Mouse (Mus musculus) left cerebral cortex, adult 2 months (tissue): ENCODE measurements around the gene Hist1h3a. TPM values are rescaled to one million over a fixed set of nuclear protein-coding genes. Genes with fewer than 3 reads are reported as not detected.

Experiments
- DNase-seq, 2 experiments: peaks; one replicate each; pipeline ENCODE4 v3.0.0; 2021 to 2022; ENCODE audit warnings: low spot score in 2 of 2, mixed read lengths in 1 of 2; ENCODE audit errors: extremely low spot score in 1 of 2
- H3K27ac ChIP-seq: fragments of 200-600 bp; 2 replicates; pipeline ENCODE4 v1.8.1; 2022
- H3K4me3 ChIP-seq: fragments of 200-600 bp; 2 replicates; pipeline ENCODE4 v1.8.1; 2022
- CTCF ChIP-seq: fragments of 200-600 bp; IDR thresholded peaks from 2 replicates; pipeline ENCODE4 v1.8.1; 2022; ENCODE audit warnings: antibody characterized with exemption, mild to moderate bottlenecking, moderate library complexity
- intact Hi-C: fragments of 180-260 bp; cut with DNase I; formaldehyde crosslinking; loops from one replicate; pipeline ENCODE4 v1.15.1; 2025
- total RNA-seq, 2 experiments: library from RNA; stranded (reverse); gene quantifications; 2 replicates each; pipeline ENCODE4 v1.2.3; 2021

The Hist1h3a gene
- total RNA-seq, 2 experiments from 2014 or later = 31.1 to 37.0 TPM

GRCm38 (mm10) chr13:23765172-23765513 lies 3.0 kb upstream of the Hist1h3a start:
- Histone ChIP-seq H3K4me3 (no peak overlapping the region), H3K27ac (no peak overlapping the region)
- no peak for TF ChIP-seq CTCF
- intact Hi-C loops = no loop called here
- DNase-seq = no peak

- Histone ChIP-seq H3K27ac (peak overlapping the region; percentile 90; the same call in 1 of the 2 replicates), H3K4me3 (peak overlapping the region; percentile 66; the same call in 1 of the 2 replicates)
- intact Hi-C loops = loop anchor here (5.0 kb wide), 3 partner anchors 182 to 1722 kb away; partner anchors contain the start of genes Abt1, Hist1h2ag, Hist1h2bj and Hist1h4d
- TF ChIP-seq CTCF = no peak
- no peak for DNase-seq
Measured at GRCm38 (mm10) chr13:23764324-23765171, 2.4 kb upstream of the Hist1h3a start.

- H3K27ac ChIP-seq = peak within 1 kb of the TSS; percentile 90
- peak; percentile 77 to 78 for DNase-seq
- intact Hi-C loops = loop anchor here (5.0 kb wide), 3 partner anchors 181 to 1721 kb away; partner anchors contain the start of genes Abt1, Hist1h2ag, Hist1h2bj and Hist1h4d
- TF ChIP-seq CTCF = no peak
- H3K4me3 ChIP-seq = peak within 1 kb of the TSS; percentile 66
Measured at GRCm38 (mm10) chr13:23763586-23764323, 1.6 kb upstream of the Hist1h3a start, which contains the start of gene Hist1h1a. TSS of gene Hist1h1a (plus strand) at chr13:23763666.

GRCm38 (mm10) chr13:23763242-23763585 lies 1.0 kb upstream of the Hist1h3a start:
- Histone ChIP-seq H3K27ac (peak overlapping the region; percentile 90), H3K4me3 (peak overlapping the region; percentile 66)
- no peak for DNase-seq
- no peak for TF ChIP-seq CTCF
- intact Hi-C loops = loop anchor here (5.0 kb wide), 3 partner anchors 181 to 1721 kb away; partner anchors contain the start of genes Abt1, Hist1h2ag, Hist1h2bj and Hist1h4d

- intact Hi-C loops = loop anchor here (1.0 to 5.0 kb wide), 4 partner anchors 140 to 1719 kb away; partner anchors contain the start of genes Abt1, Hist1h2ag, Hist1h2be and Hist1h2bj
- peak; percentile 98 to 99 for DNase-seq
- Histone ChIP-seq H3K27ac (peak within 1 kb of the TSS; percentile 87), H3K4me3 (peak within 1 kb of the TSS; percentile 66)
- TF ChIP-seq CTCF = no peak
Measured at GRCm38 (mm10) chr13:23760972-23761864, 968 bp downstream of the Hist1h3a start, which contains the start of gene Hist1h4a. TSS of gene Hist1h4a (minus strand) at chr13:23761230.

- intact Hi-C loops = loop anchor here (5.0 kb wide), 3 partner anchors 178 to 1718 kb away; partner anchors contain the start of genes Abt1, Hist1h2ag, Hist1h2bj and Hist1h4d
Measured at GRCm38 (mm10) chr13:23760240-23760971, 1.8 kb downstream of the Hist1h3a start.

GRCm38 (mm10) chr13:23759916-23760239 lies 2.3 kb downstream of the Hist1h3a start:
- no peak for TF ChIP-seq CTCF
- Histone ChIP-seq H3K4me3 (no peak overlapping the region), H3K27ac (peak overlapping the region; percentile 87; the same call in 1 of the 2 replicates)
- intact Hi-C loops = loop anchor here (5.0 kb wide), 3 partner anchors 178 to 1718 kb away; partner anchors contain the start of genes Abt1, Hist1h2ag, Hist1h2bj and Hist1h4d
- DNase-seq = no peak

More at GRCm38 (mm10) chr13:23760240-23760971, 1.8 kb downstream of the Hist1h3a start:
- peak in 1 of 2 experiments; percentile 19 for DNase-seq
- no peak; the same call in 1 of the 2 replicates for TF ChIP-seq CTCF
- H3K27ac ChIP-seq = peak overlapping the region; percentile 87
- H3K4me3 ChIP-seq = peak overlapping the region; percentile 66

GRCm38 (mm10) chr13:23759251-23759771 lies 2.9 kb downstream of the Hist1h3a start:
- TF ChIP-seq CTCF = no peak
- Histone ChIP-seq H3K27ac (no peak overlapping the region), H3K4me3 (no peak overlapping the region)
- intact Hi-C loops = no loop called here
- DNase-seq = no peak

GRCm38 (mm10) chr13:23757921-23758320 lies 4.3 kb downstream of the Hist1h3a start:
- DNase-seq = no peak
- Histone ChIP-seq H3K27ac (no peak overlapping the region), H3K4me3 (no peak overlapping the region)
- intact Hi-C loops = no loop called here
- no peak for TF ChIP-seq CTCF

- intact Hi-C loops = no loop called here
- Histone ChIP-seq H3K27ac (peak overlapping the region; percentile 75), H3K4me3 (peak overlapping the region; percentile 40)
- TF ChIP-seq CTCF = no peak
- no peak for DNase-seq
Measured at GRCm38 (mm10) chr13:23757211-23757773, 4.9 kb downstream of the Hist1h3a start.
